Mouse (Mus musculus) ovary, adult 2 months (tissue): ENCODE results near the gene Lmod1. TPM values are rescaled to one million over a fixed set of nuclear protein-coding genes. Genes with fewer than 3 reads are reported as not detected.

Experiments used
- polyA plus RNA-seq: library from polyadenylated mRNA; depleted of rRNA; stranded (reverse); fragments of >200 nt; gene quantifications from 2 replicates; pipeline ENCODE4 v1.2.3, GENCODE M21; 2012; rRNA removed

The Lmod1 gene
- 28.7 and 41.9 TPM in 2 replicates for polyA plus RNA-seq

DNA sequence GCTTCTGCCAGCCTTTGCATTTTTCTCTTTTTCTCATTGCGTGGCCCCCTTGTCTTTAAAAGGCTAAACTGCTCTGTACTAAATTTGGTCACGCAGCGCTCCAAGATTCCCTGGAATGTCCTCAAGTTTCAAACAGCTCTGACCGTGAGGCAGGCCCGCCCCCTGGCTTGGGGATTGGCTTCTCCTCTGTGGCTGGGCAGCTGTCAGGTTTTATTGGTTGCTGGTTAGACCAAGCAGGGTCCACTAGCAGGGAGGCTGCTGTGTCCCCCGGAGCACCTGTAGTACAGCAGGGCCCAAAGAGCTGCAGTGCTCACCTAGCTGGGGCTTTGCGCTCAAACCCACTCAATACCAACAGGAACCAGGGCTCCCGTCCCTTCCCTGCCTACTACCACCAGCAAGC, at the start of gene Lmod1:
Lmod1 (plus strand) TSS at position 237 of the 400 bp plus-strand sequence.

DNA sequence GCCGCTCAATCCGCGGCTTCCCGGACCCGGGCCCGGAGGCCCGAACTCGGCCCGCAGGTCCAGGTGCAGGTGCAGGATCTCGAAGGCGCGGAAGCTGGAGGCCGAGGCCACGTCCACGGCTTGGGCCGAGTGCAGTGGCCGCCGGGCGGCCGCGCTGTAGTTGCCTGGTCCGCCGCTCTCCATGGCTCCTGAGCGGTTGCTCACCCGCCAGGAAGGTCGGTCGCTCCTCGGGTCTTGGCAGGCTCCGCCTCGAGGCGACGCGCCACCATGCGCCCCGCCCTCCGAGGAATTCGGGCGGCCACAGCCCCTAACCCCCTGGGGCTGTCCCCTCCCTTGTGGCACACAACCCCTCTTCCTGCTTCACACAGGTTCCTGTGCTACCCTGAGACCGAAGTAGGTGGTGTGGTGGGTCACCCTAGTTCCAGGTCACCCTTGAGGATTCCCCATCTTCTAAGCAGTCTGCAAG, 40.7 kb upstream of the Lmod1 start, which contains the start of gene Rnpep:
Rnpep (minus strand) TSS at position 259 of the 466 bp plus-strand sequence.

GRCm38 (mm10) chr1:135313284-135314031, 11.1 kb upstream of the Lmod1 start, which contains the start of gene Timm17a:
TSS of gene Timm17a (minus strand) at chr1:135313778.

DNA sequence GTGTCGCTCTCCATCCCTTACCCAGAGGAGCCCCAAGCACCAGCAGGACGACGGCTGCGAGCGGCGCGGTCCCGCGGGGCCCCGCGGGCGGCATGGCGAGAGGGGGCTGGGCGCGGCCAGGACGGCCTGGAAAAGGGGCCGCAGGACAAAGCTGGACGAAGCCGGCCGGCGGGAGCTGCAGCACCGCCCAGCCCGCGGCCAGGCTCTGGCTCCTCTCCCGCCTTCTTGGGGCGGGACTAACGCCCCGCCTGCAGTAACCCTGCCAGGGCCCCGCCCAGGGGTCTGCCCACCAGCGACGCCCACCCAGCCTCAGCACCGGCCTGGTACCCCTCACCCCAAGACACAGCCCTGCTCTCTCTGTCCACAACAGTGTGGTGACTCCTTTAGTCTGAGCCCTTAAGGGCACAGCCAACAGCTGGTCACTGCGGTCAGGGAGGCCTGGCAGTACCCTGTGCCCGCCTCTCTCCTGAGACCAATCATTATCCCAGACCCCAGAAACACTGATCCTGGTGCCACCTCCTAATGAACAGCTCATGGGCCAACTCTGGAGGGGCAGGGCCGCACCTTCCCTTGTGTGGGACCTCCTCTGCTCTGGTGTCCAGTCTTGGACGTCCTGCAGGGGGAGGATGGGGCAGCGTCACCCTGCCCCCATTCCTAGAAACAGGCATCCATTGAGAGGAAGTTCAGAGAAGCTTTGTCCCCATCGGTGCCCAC, 50.4 kb downstream of the Lmod1 start, which contains the start of gene Shisa4:
Shisa4 (minus strand) TSS at position 370 of the 714 bp plus-strand sequence.

Other genes starting within 250 kb of the Lmod1 start
- 16.8 and 43.1 TPM in 2 replicates for gene Lgr6, start 219.5 kb upstream of the Lmod1 start, polyA plus RNA-seq
- 2.6 and 3.0 TPM in 2 replicates for gene Ptpn7, start 192.1 kb upstream of the Lmod1 start, polyA plus RNA-seq
- 61.2 and 73.1 TPM in 2 replicates for gene Arl8a, start 178.0 kb upstream of the Lmod1 start, polyA plus RNA-seq
- gene Gpr37l1, start 157.1 kb upstream of the Lmod1 start, polyA plus RNA-seq = 0.51 and 0.75 TPM in 2 replicates
- gene Elf3, start 66.2 kb upstream of the Lmod1 start, polyA plus RNA-seq = 30.0 and 44.9 TPM in 2 replicates
- gene Rnpep, start 40.7 kb upstream of the Lmod1 start, polyA plus RNA-seq = 37.2 and 60.2 TPM in 2 replicates
- 38.9 and 47.8 TPM in 2 replicates for gene Timm17a, start 11.0 kb upstream of the Lmod1 start, polyA plus RNA-seq
- gene Shisa4, start 50.4 kb downstream of the Lmod1 start, polyA plus RNA-seq = 44.5 and 51.2 TPM in 2 replicates
- gene Ipo9, start 105.7 kb downstream of the Lmod1 start, polyA plus RNA-seq = 176 and 195 TPM in 2 replicates